Comparison of ENCODE assay signal across 8 mouse cellular contexts in genomic region chr2:156774738-156775454, GRCm38 (mm10). TPM values are rescaled to one million over a fixed set of nuclear protein-coding genes. Genes with fewer than 3 reads are reported as not detected.
A peak's percentile ranks its signal among the peaks of the same experiment; 100 is the strongest.
DNase-seq lines count a peak whose midpoint lies in the region; ATAC-seq and TF ChIP-seq lines count a peak whose summit lies in the region.

TSS of gene Myl9 (plus strand) at chr2:156775420.

- 0 out of 2 replicates have a peak within 1 kb of the TSS, but pooled peaks have one; percentile 11 for H3K27ac ChIP-seq in left cerebral cortex, adult 2 months
- peak within 1 kb of the TSS; percentile 92 for H3K27ac ChIP-seq in embryonic facial prominence, embryonic 10.5 days (replicated peaks)
- H3K27ac ChIP-seq in kidney, embryonic 16.5 days (ENCODE audit: low read length) = peak within 1 kb of the TSS; percentile 94

- H3K4me2 ChIP-seq in kidney, embryonic 16.5 days (replicated peaks; ENCODE audit: low read depth, low read length) = peak within 1 kb of the TSS; percentile 66

- peaks cover 26% of the 10 kb centered on the region for H3K27me3 ChIP-seq in embryonic facial prominence, embryonic 10.5 days (replicated peaks; ENCODE audit: low read depth, poor library complexity, severe bottlenecking)
- no peaks in the 10 kb centered on the region for H3K27me3 ChIP-seq in kidney, embryonic 16.5 days (ENCODE audit: insufficient read depth, low read length)

- 2% methylated on average over 28 of the region's 28 CpGs for WGBS in embryonic facial prominence, embryonic 10.5 days
- 2% methylated on average over 28 of the region's 28 CpGs for WGBS in kidney, embryonic 16.5 days

- intact Hi-C loops in left cerebral cortex, adult 2 months (cut with DNase I) = no loop called here

- H3K4me1 ChIP-seq in embryonic facial prominence, embryonic 10.5 days = peaks cover 42% of the 10 kb centered on the region
- peaks cover 32% of the 10 kb centered on the region for H3K4me1 ChIP-seq in kidney, embryonic 16.5 days (ENCODE audit: insufficient read depth, low read length)

- DNase-seq in left cerebral cortex, adult 2 months (ENCODE audit: extremely low spot score in 1 of 2, low spot score in 2 of 2) = no peak
- DNase-seq in left cerebral cortex, adult 11 months (ENCODE audit: low spot score) = no peak
- peak; percentile 89 for DNase-seq in embryonic facial prominence, embryonic 10.5 days (ENCODE audit: low spot score)
- DNase-seq in heart, adult 9 months (ENCODE audit: low spot score in 2 of 2) = peak; percentile 51 to 56
- peak; percentile 38 to 58 for DNase-seq in lung, adult 18-20 months
- peak; percentile 66 for DNase-seq in ovary, postnatal 36 days (ENCODE audit: low spot score)
- DNase-seq in adipocyte (ENCODE audit: low spot score) = no peak

- H3K4me3 ChIP-seq in left cerebral cortex, adult 2 months = peak within 1 kb of the TSS; percentile 29
- peak within 1 kb of the TSS; percentile 58 for H3K4me3 ChIP-seq in embryonic facial prominence, embryonic 10.5 days
- peak within 1 kb of the TSS; percentile 51 for H3K4me3 ChIP-seq in kidney, embryonic 16.5 days (ENCODE audit: low read length)

- H3K36me3 ChIP-seq in embryonic facial prominence, embryonic 10.5 days (replicated peaks) = no peaks in the 10 kb centered on the region
- H3K36me3 ChIP-seq in kidney, embryonic 16.5 days (ENCODE audit: insufficient read depth, low read length) = no peaks in the 10 kb centered on the region

- no peak for TF ChIP-seq CTCF in left cerebral cortex, adult 2 months (IDR thresholded peaks at IDR 0.05)

- H3K9me3 ChIP-seq in embryonic facial prominence, embryonic 10.5 days = no peaks in the 10 kb centered on the region
- no peaks in the 10 kb centered on the region for H3K9me3 ChIP-seq in kidney, embryonic 16.5 days (ENCODE audit: low read length)

- peak; percentile 90 for ATAC-seq in kidney, embryonic 16.5 days (ENCODE audit: low FRiP score, low TSS enrichment)

- H3K9ac ChIP-seq in kidney, embryonic 16.5 days (replicated peaks; ENCODE audit: low read length) = peak within 1 kb of the TSS; percentile 71

RNA-seq across cellular contexts. Expression of gene Myl9, which starts in this region (rescaled TPM):
- total RNA-seq in left cerebral cortex, adult 2 months (2021) = 10 to 100 TPM; 16.1 to 17.3 TPM
- 82.9 and 91.7 TPM in 2 replicates for polyA plus RNA-seq in embryonic facial prominence, embryonic 10.5 days (2016; fragmentation: Nextera tagmentation; extraction: Ambion mirVana)
- polyA plus RNA-seq in kidney, embryonic 16.5 days (2015; fragmentation: Nextera tagmentation; extraction: Ambion mirVana) = 447 and 578 TPM in 2 replicates

Comparison
In these comparisons a context has a peak if more than half of its experiments do, and no peak if none do; other contexts are left out.
1. DNase-seq: peak in embryonic facial prominence, embryonic 10.5 days (single experiment), heart, adult 9 months (2 of 2), lung, adult 18-20 months (2 of 2) and ovary, postnatal 36 days (single experiment); none in left cerebral cortex, adult 2 months (0 of 2), left cerebral cortex, adult 11 months (single experiment) and adipocyte (single experiment).
2. H3K27ac ChIP-seq: peak in every context shown above with its lines; median percentile 94 in kidney, embryonic 16.5 days; 92 in embryonic facial prominence, embryonic 10.5 days; 11 in left cerebral cortex, adult 2 months.
3. Peak in every context shown above with its lines, with median percentiles within 50 percentile points of each other: H3K4me3 ChIP-seq.